Mouse (Mus musculus): ENCODE results near the gene Nckap5. TPM values are rescaled to one million over a fixed set of nuclear protein-coding genes. Genes with fewer than 3 reads are reported as not detected.

Gene Nckap5
- polyA plus RNA-seq, 1 experiment, result not detected

- no peak overlapping the region for H3ac ChIP-seq (ENCODE audit: control insufficient read depth, insufficient read length, low read depth)
- H3K4me3 ChIP-seq (ENCODE audit: insufficient read depth, poor library complexity, severe bottlenecking), result no peak overlapping the region
- no peaks in the 10 kb centered on the region for H3K79me3 ChIP-seq (ENCODE audit: low read depth)
- H3K36me3 ChIP-seq (ENCODE audit: control insufficient read depth, insufficient read depth), result no peaks in the 10 kb centered on the region
- no peaks in the 10 kb centered on the region for H3K79me2 ChIP-seq (ENCODE audit: control insufficient read depth, insufficient read depth)
- no peaks in the 10 kb centered on the region for H3K27me3 ChIP-seq (ENCODE audit: control insufficient read depth, insufficient read depth, insufficient read length)
- TF ChIP-seq USF1 (IDR thresholded peaks at IDR 0.05; ENCODE audit: low read depth) (no peak), CTCF (IDR thresholded peaks at IDR 0.05; ENCODE audit: control insufficient read depth, insufficient read depth, insufficient read length) (no peak)
Observed at GRCm38 (mm10) chr1:126744631-126745305, 85.8 kb downstream of the Nckap5 start.

GRCm38 (mm10) chr1:126738291-126738640 lies 92.3 kb downstream of the Nckap5 start:
- Histone ChIP-seq H3K79me3 (ENCODE audit: low read depth) (no peaks in the 10 kb centered on the region), H3ac (ENCODE audit: control insufficient read depth, insufficient read length, low read depth) (no peak overlapping the region), H3K27me3 (ENCODE audit: control insufficient read depth, insufficient read depth, insufficient read length) (peaks cover 5% of the 10 kb centered on the region), H3K79me2 (ENCODE audit: control insufficient read depth, insufficient read depth) (no peaks in the 10 kb centered on the region), H3K4me3 (ENCODE audit: insufficient read depth, poor library complexity, severe bottlenecking) (no peak overlapping the region), H3K36me3 (ENCODE audit: control insufficient read depth, insufficient read depth) (no peaks in the 10 kb centered on the region)
- TF ChIP-seq CEBPB (IDR thresholded peaks at IDR 0.05; ENCODE audit: low read depth) (no peak), MYOG (IDR thresholded peaks at IDR 0.05; ENCODE audit: control insufficient read depth, extremely low read depth, insufficient read length) (no peak), MYOD1 (IDR thresholded peaks at IDR 0.05; ENCODE audit: control insufficient read depth, insufficient read length, low read depth) (no peak), USF1 (IDR thresholded peaks at IDR 0.05; ENCODE audit: low read depth) (no peak), FOSL1 (IDR thresholded peaks at IDR 0.05; ENCODE audit: insufficient read depth, low read length, poor library complexity, severe bottlenecking) (no peak), MAX (IDR thresholded peaks at IDR 0.05) (no peak), CTCF (IDR thresholded peaks at IDR 0.05; ENCODE audit: control insufficient read depth, insufficient read depth, insufficient read length) (no peak)

GRCm38 (mm10) chr1:126737554-126738290 lies 92.9 kb downstream of the Nckap5 start:
- Histone ChIP-seq H3K79me2 (ENCODE audit: control insufficient read depth, insufficient read depth) (no peaks in the 10 kb centered on the region), H3K27me3 (ENCODE audit: control insufficient read depth, insufficient read depth, insufficient read length) (peaks cover 5% of the 10 kb centered on the region), H3K4me3 (ENCODE audit: insufficient read depth, poor library complexity, severe bottlenecking) (no peak overlapping the region), H3K36me3 (ENCODE audit: control insufficient read depth, insufficient read depth) (no peaks in the 10 kb centered on the region), H3ac (ENCODE audit: control insufficient read depth, insufficient read length, low read depth) (no peak overlapping the region), H3K79me3 (ENCODE audit: low read depth) (no peaks in the 10 kb centered on the region)
- TF ChIP-seq CEBPB (IDR thresholded peaks at IDR 0.05; ENCODE audit: low read depth) (no peak), MYOG (IDR thresholded peaks at IDR 0.05; ENCODE audit: control insufficient read depth, extremely low read depth, insufficient read length) (no peak), MYOD1 (IDR thresholded peaks at IDR 0.05; ENCODE audit: control insufficient read depth, insufficient read length, low read depth) (no peak), USF1 (IDR thresholded peaks at IDR 0.05; ENCODE audit: low read depth) (no peak), CTCF (IDR thresholded peaks at IDR 0.05; ENCODE audit: control insufficient read depth, insufficient read depth, insufficient read length) (no peak), FOSL1 (IDR thresholded peaks at IDR 0.05; ENCODE audit: insufficient read depth, low read length, poor library complexity, severe bottlenecking) (no peak), MAX (IDR thresholded peaks at IDR 0.05) (no peak)

GRCm38 (mm10) chr1:126731691-126732090 lies 98.9 kb downstream of the Nckap5 start:
- Histone ChIP-seq H3K36me3 (ENCODE audit: control insufficient read depth, insufficient read depth) (no peaks in the 10 kb centered on the region), H3ac (ENCODE audit: control insufficient read depth, insufficient read length, low read depth) (no peak overlapping the region), H3K79me2 (ENCODE audit: control insufficient read depth, insufficient read depth) (no peaks in the 10 kb centered on the region), H3K27me3 (ENCODE audit: control insufficient read depth, insufficient read depth, insufficient read length) (peaks cover 4% of the 10 kb centered on the region), H3K79me3 (ENCODE audit: low read depth) (no peaks in the 10 kb centered on the region), H3K4me3 (ENCODE audit: insufficient read depth, poor library complexity, severe bottlenecking) (no peak overlapping the region)
- no peak for TF ChIP-seq CTCF (IDR thresholded peaks at IDR 0.05; ENCODE audit: control insufficient read depth, insufficient read depth, insufficient read length)
- TF ChIP-seq CEBPB (IDR thresholded peaks at IDR 0.05; ENCODE audit: low read depth), result no peak
- TF ChIP-seq MYOD1 (IDR thresholded peaks at IDR 0.05; ENCODE audit: control insufficient read depth, insufficient read length, low read depth), result no peak
- TF ChIP-seq MYOG (IDR thresholded peaks at IDR 0.05; ENCODE audit: control insufficient read depth, extremely low read depth, insufficient read length), result no peak
- TF ChIP-seq FOSL1 (IDR thresholded peaks at IDR 0.05; ENCODE audit: insufficient read depth, low read length, poor library complexity, severe bottlenecking), result no peak

- Histone ChIP-seq H3K4me3 (ENCODE audit: insufficient read depth, poor library complexity, severe bottlenecking) (no peak overlapping the region), H3ac (ENCODE audit: control insufficient read depth, insufficient read length, low read depth) (no peak overlapping the region), H3K36me3 (ENCODE audit: control insufficient read depth, insufficient read depth) (no peaks in the 10 kb centered on the region), H3K27me3 (ENCODE audit: control insufficient read depth, insufficient read depth, insufficient read length) (no peaks in the 10 kb centered on the region), H3K79me2 (ENCODE audit: control insufficient read depth, insufficient read depth) (no peaks in the 10 kb centered on the region), H3K79me3 (ENCODE audit: low read depth) (no peaks in the 10 kb centered on the region)
- TF ChIP-seq CEBPB (IDR thresholded peaks at IDR 0.05; ENCODE audit: low read depth) (no peak), MYOG (IDR thresholded peaks at IDR 0.05; ENCODE audit: control insufficient read depth, extremely low read depth, insufficient read length) (no peak), USF1 (IDR thresholded peaks at IDR 0.05; ENCODE audit: low read depth) (no peak), FOSL1 (IDR thresholded peaks at IDR 0.05; ENCODE audit: insufficient read depth, low read length, poor library complexity, severe bottlenecking) (no peak), MYOD1 (IDR thresholded peaks at IDR 0.05; ENCODE audit: control insufficient read depth, insufficient read length, low read depth) (no peak), MAX (IDR thresholded peaks at IDR 0.05) (no peak), CTCF (IDR thresholded peaks at IDR 0.05; ENCODE audit: control insufficient read depth, insufficient read depth, insufficient read length) (no peak)
Observed at GRCm38 (mm10) chr1:126726400-126727055, 104.1 kb downstream of the Nckap5 start.

Measured in C2C12 (cell line).